Mouse (Mus musculus): Measurements from ENCODE around the gene Gbf1. TPM values are rescaled to one million over a fixed set of nuclear protein-coding genes. Genes with fewer than 3 reads are reported as not detected.
"Not testable (repeated sequence)": the region's sequence is repeated elsewhere in the genome, so short reads cannot be mapped to it uniquely, and the experiment has no call there.

Gene Gbf1
- total and polyA plus RNA-seq, 2 experiments, result 25.7 to 58.1 TPM

GRCm38 (mm10) chr19:46149091-46149490 is 3.2 kb upstream of the Gbf1 start:
- peaks cover 12% of the 10 kb centered on the region for H3K4me1 ChIP-seq (ENCODE audit: control insufficient read depth, insufficient read depth, low read length)
- peaks cover 3% of the 10 kb centered on the region; the same call in 1 of the 2 replicates for H3K27me3 ChIP-seq (ENCODE audit: control insufficient read depth, insufficient read depth, low read length)
- no peak for TF ChIP-seq CTCF (IDR thresholded peaks at IDR 0.05; ENCODE audit: low read depth, low read length)
- no peak for TF ChIP-seq POLR2A (IDR thresholded peaks at IDR 0.05; ENCODE audit: extremely low read depth, insufficient read depth, low read length)
- H3K4me3 ChIP-seq (ENCODE audit: insufficient read depth, low read depth, low read length), result no peak overlapping the region
- DNase-seq (ENCODE audit: extremely low read depth, low read depth, low spot score), result no peak
- H3K36me3 ChIP-seq (ENCODE audit: control insufficient read depth, insufficient read depth, low read length), result no peaks in the 10 kb centered on the region
- WGBS, result 44% methylated on average over 12 of the region's 12 CpGs
- H3K9ac ChIP-seq (ENCODE audit: low read depth, low read length), result no peak overlapping the region
- no peak overlapping the region for H3K27ac ChIP-seq (replicated peaks; ENCODE audit: insufficient read depth, low read depth, low read length)
- peaks cover 16% of the 10 kb centered on the region for H3K79me2 ChIP-seq (ENCODE audit: control insufficient read depth, insufficient read depth, low read length)

DNA sequence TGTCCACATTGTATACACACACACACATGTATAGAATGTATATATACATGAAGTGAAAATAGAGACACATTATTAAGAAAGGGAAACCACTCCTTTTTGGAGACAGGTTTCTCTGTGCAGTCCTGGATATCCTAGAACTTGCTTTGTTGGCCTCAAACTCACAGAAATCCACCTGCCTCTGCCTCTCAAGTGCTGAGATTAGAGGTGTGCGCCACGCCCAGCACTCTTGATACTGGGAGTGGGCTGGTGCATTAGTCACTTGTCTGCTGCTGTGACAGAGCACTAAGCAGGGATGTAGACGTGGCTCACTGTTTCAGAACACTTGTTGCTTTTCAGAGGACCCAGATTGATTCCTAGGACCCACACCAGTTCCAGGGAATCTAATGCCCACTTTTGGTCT is 13.6 kb downstream of the Gbf1 start:
- no peak for DNase-seq (ENCODE audit: extremely low read depth, low read depth, low spot score)
- H3K9ac ChIP-seq (ENCODE audit: low read depth, low read length), result no peak overlapping the region
- peaks cover 38% of the 10 kb centered on the region for H3K36me3 ChIP-seq (ENCODE audit: control insufficient read depth, insufficient read depth, low read length)
- no peak for TF ChIP-seq POLR2A (IDR thresholded peaks at IDR 0.05; ENCODE audit: extremely low read depth, insufficient read depth, low read length)
- no peak for TF ChIP-seq CTCF (IDR thresholded peaks at IDR 0.05; ENCODE audit: low read depth, low read length)
- no peak overlapping the region for H3K4me3 ChIP-seq (ENCODE audit: insufficient read depth, low read depth, low read length)
- WGBS, result 98% methylated on average over 3 of the region's 3 CpGs
- H3K27ac ChIP-seq (replicated peaks; ENCODE audit: insufficient read depth, low read depth, low read length), result no peak overlapping the region
- peaks cover 7% of the 10 kb centered on the region; the same call in 1 of the 2 replicates for H3K79me2 ChIP-seq (ENCODE audit: control insufficient read depth, insufficient read depth, low read length)
- no peaks in the 10 kb centered on the region for H3K27me3 ChIP-seq (ENCODE audit: control insufficient read depth, insufficient read depth, low read length)
- H3K4me1 ChIP-seq (ENCODE audit: control insufficient read depth, insufficient read depth, low read length), result no peaks in the 10 kb centered on the region

DNA sequence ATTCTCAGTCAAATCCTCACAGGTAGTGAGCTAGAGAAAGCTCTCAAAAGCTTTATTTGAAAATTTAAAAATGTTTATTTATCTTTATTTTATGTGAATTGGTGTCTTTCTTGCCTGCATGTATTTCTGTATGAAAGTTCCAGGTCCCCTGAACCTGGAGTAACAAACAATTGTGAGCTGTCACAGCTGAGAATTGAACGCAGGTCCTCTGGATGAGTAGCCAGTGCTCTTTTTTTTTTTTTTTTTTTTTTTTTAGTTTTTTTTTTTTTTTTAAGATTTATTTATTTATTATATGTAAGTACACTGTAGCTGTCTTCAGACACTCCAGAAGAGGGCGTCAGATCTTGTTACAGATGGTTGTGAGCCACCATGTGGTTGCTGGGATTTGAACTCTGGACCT is 14.9 kb downstream of the Gbf1 start:
- H3K27me3 ChIP-seq (ENCODE audit: control insufficient read depth, insufficient read depth, low read length); H3K27ac ChIP-seq (replicated peaks; ENCODE audit: insufficient read depth, low read depth, low read length); H3K4me1 ChIP-seq (ENCODE audit: control insufficient read depth, insufficient read depth, low read length); DNase-seq (ENCODE audit: extremely low read depth, low read depth, low spot score); H3K4me3 ChIP-seq (ENCODE audit: insufficient read depth, low read depth, low read length); H3K9ac ChIP-seq (ENCODE audit: low read depth, low read length); H3K79me2 ChIP-seq (ENCODE audit: control insufficient read depth, insufficient read depth, low read length): not testable (repeated sequence)
- H3K36me3 ChIP-seq (ENCODE audit: control insufficient read depth, insufficient read depth, low read length), result peaks cover 46% of the 10 kb centered on the region
- 91% methylated on average over 1 of the region's 2 CpGs for WGBS

- 89% methylated on average over 3 of the region's 3 CpGs for WGBS
- no peak overlapping the region for H3K4me3 ChIP-seq (ENCODE audit: insufficient read depth, low read depth, low read length)
- H3K4me1 ChIP-seq (ENCODE audit: control insufficient read depth, insufficient read depth, low read length), result no peaks in the 10 kb centered on the region
- H3K9ac ChIP-seq (ENCODE audit: low read depth, low read length), result no peak overlapping the region
- no peaks in the 10 kb centered on the region for H3K27me3 ChIP-seq (ENCODE audit: control insufficient read depth, insufficient read depth, low read length)
- H3K27ac ChIP-seq (replicated peaks; ENCODE audit: insufficient read depth, low read depth, low read length), result no peak overlapping the region
- peaks cover 43% of the 10 kb centered on the region for H3K36me3 ChIP-seq (ENCODE audit: control insufficient read depth, insufficient read depth, low read length)
- peaks cover 7% of the 10 kb centered on the region; the same call in 1 of the 2 replicates for H3K79me2 ChIP-seq (ENCODE audit: control insufficient read depth, insufficient read depth, low read length)
- TF ChIP-seq CTCF (IDR thresholded peaks at IDR 0.05; ENCODE audit: low read depth, low read length) (no peak), POLR2A (IDR thresholded peaks at IDR 0.05; ENCODE audit: extremely low read depth, insufficient read depth, low read length) (no peak)
- DNase-seq (ENCODE audit: extremely low read depth, low read depth, low spot score), result no peak
These were observed 17.1 kb downstream of the Gbf1 start for GRCm38 (mm10) chr19:46169396-46169795.

DNA sequence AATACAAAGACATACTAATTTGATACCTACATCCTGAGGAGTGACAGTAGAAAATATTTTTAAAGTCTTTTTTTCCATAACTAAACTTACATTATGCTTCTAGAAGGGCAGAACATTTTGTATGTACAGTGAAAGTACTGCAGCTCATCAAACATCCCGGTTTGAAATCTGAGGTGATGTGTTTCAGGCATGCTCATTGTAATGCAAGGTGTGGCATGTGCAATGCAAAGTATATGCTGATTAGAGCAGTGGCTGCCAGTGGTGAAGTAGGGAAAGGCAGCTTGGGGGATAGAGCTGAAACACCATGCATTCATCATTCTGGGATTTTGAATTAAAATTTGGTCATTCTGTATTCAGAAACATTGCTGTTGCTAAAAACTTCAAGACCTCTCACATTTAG is 17.6 kb downstream of the Gbf1 start:
- Histone ChIP-seq H3K4me3 (ENCODE audit: insufficient read depth, low read depth, low read length) (no peak overlapping the region), H3K4me1 (ENCODE audit: control insufficient read depth, insufficient read depth, low read length) (no peaks in the 10 kb centered on the region), H3K9ac (ENCODE audit: low read depth, low read length) (no peak overlapping the region), H3K27ac (replicated peaks; ENCODE audit: insufficient read depth, low read depth, low read length) (no peak overlapping the region), H3K79me2 (ENCODE audit: control insufficient read depth, insufficient read depth, low read length) (peaks cover 9% of the 10 kb centered on the region; the same call in 1 of the 2 replicates), H3K36me3 (ENCODE audit: control insufficient read depth, insufficient read depth, low read length) (peaks cover 40% of the 10 kb centered on the region), H3K27me3 (ENCODE audit: control insufficient read depth, insufficient read depth, low read length) (no peaks in the 10 kb centered on the region)
- DNase-seq (ENCODE audit: extremely low read depth, low read depth, low spot score), result no peak
- TF ChIP-seq POLR2A (IDR thresholded peaks at IDR 0.05; ENCODE audit: extremely low read depth, insufficient read depth, low read length) (no peak), CTCF (IDR thresholded peaks at IDR 0.05; ENCODE audit: low read depth, low read length) (no peak)
- 70% methylated on average over 1 of the region's 1 CpGs for WGBS

DNA sequence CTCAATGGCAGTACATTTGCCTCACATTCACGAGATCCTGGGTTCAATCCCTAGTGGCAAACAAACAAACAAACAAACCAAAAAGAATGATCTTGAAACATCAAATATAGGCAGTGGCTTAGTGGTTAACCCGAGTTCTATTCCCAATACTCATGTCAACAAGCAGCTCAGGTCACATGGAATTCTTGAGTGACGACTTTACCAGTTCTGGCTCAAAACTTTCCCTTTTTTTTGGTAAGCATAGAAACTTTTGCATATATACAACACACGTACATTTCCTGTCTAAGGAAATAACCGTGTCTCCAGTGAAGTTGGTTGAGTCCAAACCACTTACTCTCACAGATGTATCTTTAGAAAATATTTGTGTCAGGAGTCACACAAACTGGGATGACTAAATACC is 20.2 kb downstream of the Gbf1 start:
- Histone ChIP-seq H3K4me3 (ENCODE audit: insufficient read depth, low read depth, low read length) (no peak overlapping the region), H3K36me3 (ENCODE audit: control insufficient read depth, insufficient read depth, low read length) (peaks cover 26% of the 10 kb centered on the region), H3K27ac (replicated peaks; ENCODE audit: insufficient read depth, low read depth, low read length) (no peak overlapping the region), H3K79me2 (ENCODE audit: control insufficient read depth, insufficient read depth, low read length) (peaks cover 5% of the 10 kb centered on the region; the same call in 1 of the 2 replicates), H3K9ac (ENCODE audit: low read depth, low read length) (no peak overlapping the region), H3K4me1 (ENCODE audit: control insufficient read depth, insufficient read depth, low read length) (no peaks in the 10 kb centered on the region), H3K27me3 (ENCODE audit: control insufficient read depth, insufficient read depth, low read length) (no peaks in the 10 kb centered on the region)
- WGBS, result 75% methylated on average over 5 of the region's 5 CpGs
- no peak for DNase-seq (ENCODE audit: extremely low read depth, low read depth, low spot score)
- TF ChIP-seq CTCF (IDR thresholded peaks at IDR 0.05; ENCODE audit: low read depth, low read length) (no peak), POLR2A (IDR thresholded peaks at IDR 0.05; ENCODE audit: extremely low read depth, insufficient read depth, low read length) (no peak)

Data from liver, adult 2 months (tissue).